Mouse (Mus musculus) stomach, embryonic 14.5 days (tissue): ENCODE data around the gene Rps6kc1. TPM values are rescaled to one million over a fixed set of nuclear protein-coding genes. Genes with fewer than 3 reads are reported as not detected.
A peak's percentile ranks its signal among the peaks of the same experiment; 100 is the strongest.

Source experiments
- ATAC-seq: fragments of 200-750 bp; cut with Nextera tagmentation; 2 replicates; pipeline ENCODE4 v1.8.0; 2017; ENCODE audit warnings: low read depth, moderate TSS enrichment; ENCODE audit not compliant: insufficient number of reproducible peaks, insufficient read depth, low FRiP score
- H3K27ac ChIP-seq: fragments of 300-500 bp; sonication (generic); 2 replicates; pipeline ENCODE4 v1.5.1; 2014; ENCODE audit warnings: mild to moderate bottlenecking, low read length, moderate library complexity, mixed read lengths
- H3K27me3 ChIP-seq: fragments of 300-500 bp; sonication (generic); 2 replicates; pipeline ENCODE4 v1.6.1; 2014; ENCODE audit warnings: low read length, control low read depth, mixed read lengths; ENCODE audit not compliant: control insufficient read depth, insufficient read depth
- H3K36me3 ChIP-seq: fragments of 300-500 bp; sonication (generic); 2 replicates; pipeline ENCODE4 v1.6.1; 2014; ENCODE audit warnings: mild to moderate bottlenecking, control low read depth, low read length, moderate library complexity, mixed read lengths; ENCODE audit not compliant: control insufficient read depth, insufficient read depth
- H3K4me1 ChIP-seq: fragments of 300-500 bp; sonication (generic); 2 replicates; pipeline ENCODE4 v1.6.1; 2014; ENCODE audit warnings: low read length, control low read depth, mixed read lengths; ENCODE audit not compliant: control insufficient read depth, insufficient read depth
- H3K4me2 ChIP-seq: fragments of 300-500 bp; sonication (generic); replicated peaks from 2 replicates; pipeline ENCODE4 v1.6.1; 2014; ENCODE audit warnings: low read depth, low read length, control low read depth
- H3K4me3 ChIP-seq: fragments of 300-500 bp; sonication (generic); 2 replicates; pipeline ENCODE4 v1.5.1; 2014; ENCODE audit warnings: low read depth, low read length, control low read depth
- H3K9ac ChIP-seq: fragments of 300-500 bp; sonication (generic); replicated peaks from 2 replicates; pipeline ENCODE4 v1.6.1; 2014; ENCODE audit warnings: low read depth, mild to moderate bottlenecking, control low read depth, low read length, moderate library complexity, mixed read lengths
- H3K9me3 ChIP-seq: fragments of 300-500 bp; sonication (generic); 2 replicates; pipeline ENCODE4 v1.6.1; 2016; ENCODE audit warnings: low read depth, low read length, control low read depth; ENCODE audit not compliant: control insufficient read depth
- WGBS: fragments of 180-500 bp; shearing (Covaris S2); extraction: QIAGEN DNeasy Blood & Tissue Kit; methylation state at CpG from one replicate; pipeline ENCODE4 v1.1.7; 2014; 5-methylcytosine and 5-hydroxymethylcytosine counted together
- polyA plus RNA-seq: library from polyadenylated mRNA; unstranded; fragments of >200 nt; fragmentation: Nextera tagmentation; extraction: Ambion mirVana; gene quantifications from 2 replicates; pipeline ENCODE4 v1.2.1, GENCODE M21; 2014

Rps6kc1 gene
- 15.3 and 16.1 TPM in 2 replicates for polyA plus RNA-seq

DNA sequence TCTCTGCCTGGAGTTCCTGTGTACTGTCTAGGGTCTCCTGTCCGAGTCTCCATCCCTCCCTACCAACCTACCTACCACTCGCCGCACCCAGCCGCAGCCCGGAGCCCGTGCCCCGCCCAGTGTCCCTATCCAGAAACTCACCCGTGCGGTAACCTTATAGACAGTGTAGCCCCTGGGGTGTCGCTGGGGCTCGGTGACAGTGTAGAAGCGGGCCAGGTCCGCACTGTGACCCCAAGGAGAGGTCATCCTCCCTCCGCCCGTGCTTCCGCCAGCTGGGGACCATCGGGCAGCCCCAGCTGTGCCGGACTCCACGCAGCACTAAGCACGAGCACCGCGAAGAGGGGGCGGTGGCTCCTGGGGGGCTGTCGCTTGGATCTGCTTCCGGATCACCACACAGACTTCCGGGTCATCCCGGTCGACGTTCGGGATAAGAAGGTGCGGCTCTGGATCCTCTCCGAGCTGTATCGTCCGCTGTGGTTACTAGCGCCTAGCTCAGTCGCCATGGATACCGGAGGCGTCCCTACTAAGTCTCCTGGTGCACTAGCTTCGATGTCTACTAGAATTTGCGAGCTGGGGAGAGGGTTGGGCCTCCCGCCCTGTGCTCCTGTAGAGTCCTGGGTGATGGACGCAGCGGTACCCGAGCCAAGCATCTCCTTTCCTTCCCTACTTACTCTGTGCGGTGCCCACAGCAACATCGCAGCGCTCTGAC is at the start of gene Rps6kc1:
TSS of gene Rps6kc1 (minus strand) at position 356 of the 709 bp plus-strand sequence.
- peak within 1 kb of the TSS; percentile 49 for H3K9ac ChIP-seq
- H3K4me1 ChIP-seq, result peaks cover 7% of the 10 kb centered on the region; the same call in 1 of the 2 replicates
- WGBS, result under 1% methylated on average over 47 of the region's 47 CpGs
- peak within 1 kb of the TSS; percentile 70 for H3K4me3 ChIP-seq
- no peaks in the 10 kb centered on the region for H3K36me3 ChIP-seq
- H3K27me3 ChIP-seq, result no peaks in the 10 kb centered on the region
- peak; percentile 93 for ATAC-seq
- H3K27ac ChIP-seq, result 0 out of 2 replicates have a peak within 1 kb of the TSS, but pooled peaks have one; percentile 0
- H3K9me3 ChIP-seq, result no peaks in the 10 kb centered on the region
- peak within 1 kb of the TSS; percentile 70 for H3K4me2 ChIP-seq

DNA sequence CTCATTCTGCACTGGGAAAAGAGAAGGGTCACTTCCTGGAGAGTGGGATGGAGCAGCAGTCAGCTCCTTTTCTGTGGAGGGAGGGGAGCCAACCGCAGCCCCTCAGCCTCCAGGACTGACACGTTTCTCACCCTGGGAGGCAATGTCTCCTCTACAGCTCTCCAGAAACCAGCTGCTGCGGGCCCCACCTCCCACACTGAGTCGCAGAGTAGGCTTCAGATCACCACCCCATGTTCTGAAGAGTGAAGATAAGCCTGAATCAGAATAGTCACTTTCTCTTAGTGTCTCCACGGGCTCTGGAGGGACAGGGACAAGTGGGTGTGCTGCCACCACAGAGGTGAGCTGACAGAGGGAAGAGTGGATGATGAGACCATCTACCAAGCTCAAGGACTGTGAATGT is 47.3 kb upstream of the Rps6kc1 start:
- Histone ChIP-seq H3K9ac (no peak overlapping the region), H3K27ac (no peak overlapping the region), H3K4me2 (no peak overlapping the region), H3K9me3 (no peaks in the 10 kb centered on the region), H3K4me1 (no peaks in the 10 kb centered on the region), H3K4me3 (no peak overlapping the region), H3K27me3 (no peaks in the 10 kb centered on the region), H3K36me3 (peaks cover 46% of the 10 kb centered on the region)
- ATAC-seq, result no peak
- 71% methylated on average over 5 of the region's 5 CpGs for WGBS

DNA sequence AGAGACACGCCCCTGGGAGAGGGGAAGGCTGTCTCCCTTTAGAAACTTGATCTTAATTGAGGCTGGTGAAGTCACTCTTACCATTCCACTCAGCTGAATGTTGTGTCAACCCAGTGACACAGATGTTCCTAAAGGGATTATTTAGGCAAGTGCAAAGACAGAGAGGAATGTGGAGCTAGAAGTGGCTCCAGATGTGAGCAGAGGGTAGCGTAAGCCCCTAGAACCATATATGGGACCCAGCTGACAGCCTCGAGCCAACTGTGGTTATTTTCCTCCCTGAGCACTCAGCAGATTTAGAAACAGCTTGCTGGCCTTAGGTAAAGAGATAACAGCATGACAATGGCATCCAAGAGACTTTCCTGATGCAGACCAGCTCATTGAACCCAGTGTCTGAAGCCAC is 41.4 kb upstream of the Rps6kc1 start:
- WGBS, result 79% methylated on average over 3 of the region's 3 CpGs
- Histone ChIP-seq H3K27me3 (no peaks in the 10 kb centered on the region), H3K27ac (no peak overlapping the region), H3K4me1 (no peaks in the 10 kb centered on the region), H3K9me3 (no peaks in the 10 kb centered on the region), H3K4me3 (no peak overlapping the region), H3K4me2 (no peak overlapping the region), H3K36me3 (peaks cover 73% of the 10 kb centered on the region), H3K9ac (no peak overlapping the region)
- ATAC-seq, result no peak

DNA sequence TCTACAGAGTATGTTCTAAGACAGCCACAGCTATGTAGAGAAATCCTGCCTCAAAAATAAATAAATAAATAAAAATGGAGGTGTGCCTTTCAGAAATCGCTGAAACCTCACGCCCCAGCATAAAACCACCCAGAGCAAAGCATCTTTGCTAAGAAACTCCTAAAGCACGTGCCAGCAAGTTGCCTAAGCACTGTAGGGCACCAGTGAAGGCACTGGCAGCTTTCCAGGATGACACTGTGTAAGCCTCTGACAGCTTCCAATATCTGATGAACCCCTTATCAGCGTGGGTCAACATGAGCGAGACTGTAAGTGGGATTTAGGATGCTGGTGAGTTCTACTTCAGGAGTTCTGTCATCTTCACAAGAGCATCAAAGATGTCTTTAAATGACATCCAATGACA is 39.4 kb upstream of the Rps6kc1 start:
- Histone ChIP-seq H3K9me3 (no peaks in the 10 kb centered on the region), H3K4me3 (no peak overlapping the region), H3K9ac (no peak overlapping the region), H3K36me3 (peaks cover 59% of the 10 kb centered on the region), H3K4me1 (no peaks in the 10 kb centered on the region), H3K27ac (no peak overlapping the region), H3K4me2 (no peak overlapping the region), H3K27me3 (no peaks in the 10 kb centered on the region)
- WGBS, result 79% methylated on average over 5 of the region's 5 CpGs
- no peak for ATAC-seq

DNA sequence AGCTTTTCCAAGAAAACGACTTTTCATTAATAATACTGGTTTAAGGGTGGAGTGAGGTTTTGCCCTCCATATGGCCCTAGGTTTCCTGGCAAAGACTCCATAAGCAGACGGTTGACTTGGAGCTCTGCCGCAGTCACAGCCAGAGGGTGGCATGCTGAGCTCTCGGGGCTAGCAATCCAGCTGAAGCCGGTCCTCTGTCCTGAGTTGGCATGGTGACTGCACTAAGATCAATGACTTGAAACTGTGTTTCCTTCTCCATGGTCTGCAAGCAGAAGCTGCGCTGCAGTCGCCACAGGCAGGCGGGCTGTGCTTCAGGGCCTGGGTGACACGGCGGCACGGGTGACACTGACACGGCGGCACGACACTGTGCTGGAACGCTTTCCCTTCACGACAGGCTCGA is 37.3 kb upstream of the Rps6kc1 start:
- H3K4me1 ChIP-seq, result no peaks in the 10 kb centered on the region
- no peak overlapping the region for H3K4me2 ChIP-seq
- H3K9me3 ChIP-seq, result no peaks in the 10 kb centered on the region
- H3K36me3 ChIP-seq, result peaks cover 60% of the 10 kb centered on the region
- H3K9ac ChIP-seq, result no peak overlapping the region
- no peak for ATAC-seq
- H3K4me3 ChIP-seq, result no peak overlapping the region
- H3K27me3 ChIP-seq, result no peaks in the 10 kb centered on the region
- no peak overlapping the region for H3K27ac ChIP-seq
- WGBS, result 92% methylated on average over 17 of the region's 17 CpGs

DNA sequence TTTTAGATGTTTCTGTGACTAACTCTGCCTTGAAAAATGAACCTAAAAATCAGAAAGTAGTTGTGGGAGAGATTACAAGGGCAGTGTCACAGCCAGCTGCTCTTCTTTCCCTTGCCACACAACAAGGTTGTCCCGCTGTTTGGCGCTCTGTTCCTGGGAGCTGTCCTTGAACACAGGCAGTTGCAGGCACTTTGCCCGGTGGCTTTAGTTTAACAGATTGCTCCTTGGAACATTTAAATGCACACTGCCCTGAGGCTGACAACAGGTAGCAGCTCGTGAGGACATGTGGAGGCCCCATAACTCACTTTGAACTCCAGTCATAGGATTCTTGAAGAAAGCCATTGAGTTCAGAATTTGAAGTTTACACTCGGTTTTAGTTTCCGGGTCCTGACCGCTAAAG is 36.9 kb upstream of the Rps6kc1 start:
- no peak for ATAC-seq
- no peak overlapping the region for H3K27ac ChIP-seq
- H3K4me2 ChIP-seq, result no peak overlapping the region
- H3K9ac ChIP-seq, result no peak overlapping the region
- H3K27me3 ChIP-seq, result no peaks in the 10 kb centered on the region
- H3K4me3 ChIP-seq, result no peak overlapping the region
- WGBS, result 88% methylated on average over 7 of the region's 7 CpGs
- no peaks in the 10 kb centered on the region for H3K9me3 ChIP-seq
- peaks cover 59% of the 10 kb centered on the region for H3K36me3 ChIP-seq
- no peaks in the 10 kb centered on the region for H3K4me1 ChIP-seq

DNA sequence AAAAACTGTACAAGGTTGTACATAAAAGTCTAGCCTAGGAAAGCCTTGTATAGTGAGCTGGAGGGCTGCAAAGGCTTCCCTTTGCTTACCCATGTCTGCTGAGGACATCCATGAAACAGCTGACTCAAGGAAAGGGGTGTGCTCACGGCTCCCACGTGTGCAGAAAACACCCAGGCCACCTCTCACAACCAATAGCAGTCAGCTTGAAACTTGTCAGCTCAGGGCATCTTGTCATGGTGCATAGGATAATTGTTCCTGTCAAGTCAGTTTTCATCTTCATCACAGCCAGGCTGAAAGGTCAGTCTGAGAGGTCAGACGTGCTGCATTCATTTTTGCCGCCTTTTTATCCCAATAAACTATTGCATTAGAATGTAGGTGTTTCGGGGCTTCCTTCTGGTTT is 36.4 kb upstream of the Rps6kc1 start:
- Histone ChIP-seq H3K4me2 (no peak overlapping the region), H3K36me3 (peaks cover 58% of the 10 kb centered on the region), H3K4me3 (no peak overlapping the region), H3K9me3 (no peaks in the 10 kb centered on the region), H3K9ac (no peak overlapping the region), H3K27me3 (no peaks in the 10 kb centered on the region), H3K27ac (no peak overlapping the region), H3K4me1 (no peaks in the 10 kb centered on the region)
- 83% methylated on average over 5 of the region's 5 CpGs for WGBS
- no peak for ATAC-seq

DNA sequence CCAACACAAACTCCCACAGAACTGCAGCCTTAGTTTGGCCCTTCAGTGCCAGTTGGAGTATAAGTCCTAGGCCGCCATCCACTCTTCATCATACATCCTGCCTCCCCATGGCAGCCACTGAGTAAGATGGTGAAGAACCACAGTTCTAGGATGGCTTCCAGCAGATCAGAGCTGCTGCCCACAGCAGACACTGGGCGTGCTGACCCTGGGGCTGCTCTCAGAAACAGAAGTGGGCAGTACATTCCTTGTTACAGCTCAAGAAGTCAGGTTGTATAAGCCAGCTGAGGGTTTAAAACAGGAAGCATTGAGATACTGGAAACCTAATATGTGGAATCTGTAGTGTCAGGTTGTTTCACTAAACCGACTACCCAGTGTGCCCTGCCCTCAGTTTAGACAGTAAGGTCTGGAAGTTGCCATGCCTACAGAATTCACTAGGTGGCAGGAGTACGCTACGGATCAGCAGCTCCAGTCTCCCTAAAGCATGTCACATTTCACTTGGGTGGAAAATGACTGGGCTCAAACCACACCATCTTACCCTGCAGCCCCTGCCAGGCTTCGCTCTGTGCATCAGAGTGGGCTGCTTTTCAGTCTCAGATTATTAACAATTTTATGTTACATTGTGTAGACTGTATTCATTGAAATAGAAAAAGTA is 32.7 kb upstream of the Rps6kc1 start:
- no peak overlapping the region for H3K9ac ChIP-seq
- peak; percentile 74; the same call in 1 of the 2 replicates for ATAC-seq
- H3K4me2 ChIP-seq, result no peak overlapping the region
- no peaks in the 10 kb centered on the region for H3K9me3 ChIP-seq
- H3K4me1 ChIP-seq, result no peaks in the 10 kb centered on the region
- WGBS, result 54% methylated on average over 6 of the region's 6 CpGs
- no peak overlapping the region for H3K4me3 ChIP-seq
- peaks cover 65% of the 10 kb centered on the region for H3K36me3 ChIP-seq
- no peak overlapping the region for H3K27ac ChIP-seq
- H3K27me3 ChIP-seq, result no peaks in the 10 kb centered on the region
